Comparison of ENCODE assay signal across 8 mouse cellular contexts in the genomic region with DNA sequence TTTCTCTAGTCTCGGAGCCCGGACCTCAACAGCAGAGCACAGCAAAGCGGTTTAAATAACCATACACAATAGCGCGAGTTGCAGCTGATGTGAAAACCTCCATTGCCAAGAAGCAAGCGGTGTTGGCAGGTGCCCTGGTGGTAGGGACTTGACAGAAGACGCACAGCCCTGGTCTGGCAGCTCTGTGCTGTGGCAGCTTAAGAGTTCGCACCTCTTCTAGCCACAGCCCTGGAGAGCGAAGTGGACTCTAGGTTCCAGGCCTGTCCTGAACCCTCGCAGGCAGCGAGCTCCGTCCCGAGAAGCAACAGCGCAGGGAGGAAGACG. TPM values are rescaled to one million over a fixed set of nuclear protein-coding genes. Genes with fewer than 3 reads are reported as not detected.
DNase-seq lines count a peak whose midpoint lies in the region; ATAC-seq and TF ChIP-seq lines count a peak whose summit lies in the region.

No protein-coding gene starts in this region.

- no peak for TF ChIP-seq POLR2A in kidney, adult 2 months (IDR thresholded peaks at IDR 0.05; ENCODE audit: low read depth, low read length)
- no peak for TF ChIP-seq POLR2A in ES-Bruce4 (IDR thresholded peaks at IDR 0.05; ENCODE audit: insufficient read depth, low read length)

- under 1% methylated on average over 15 of the region's 15 CpGs for WGBS in kidney, adult 2 months
- WGBS in forebrain, embryonic 10.5 days: 3% methylated on average over 15 of the region's 15 CpGs
- 1% methylated on average over 15 of the region's 15 CpGs for whole genome bisulfite sequencing in liver, embryonic 13.5 days (ENCODE audit: insufficient replicate concordance)
- WGBS in stomach, embryonic 14.5 days: 2% methylated on average over 15 of the region's 15 CpGs

- H3K4me1 ChIP-seq in kidney, adult 2 months (ENCODE audit: control insufficient read depth, insufficient read depth, low read length): peaks cover 7% of the 10 kb centered on the region; the same call in 1 of the 2 replicates
- H3K4me1 ChIP-seq in ES-Bruce4 (ENCODE audit: control insufficient read depth, insufficient read depth, low read length): no peaks in the 10 kb centered on the region
- H3K4me1 ChIP-seq in forebrain, embryonic 10.5 days: peaks cover 23% of the 10 kb centered on the region
- H3K4me1 ChIP-seq in liver, embryonic 13.5 days (replicated peaks): peaks cover 30% of the 10 kb centered on the region
- peaks cover 11% of the 10 kb centered on the region for H3K4me1 ChIP-seq in stomach, embryonic 14.5 days (ENCODE audit: control insufficient read depth, insufficient read depth, low read length)

- H3K27ac ChIP-seq in kidney, adult 2 months (ENCODE audit: insufficient read depth, low read depth, low read length): no peak overlapping the region
- no peak overlapping the region for H3K27ac ChIP-seq in ES-Bruce4 (ENCODE audit: insufficient read depth, low read length)
- peak overlapping the region; percentile 100 for H3K27ac ChIP-seq in forebrain, embryonic 10.5 days
- peak overlapping the region; percentile 93 for H3K27ac ChIP-seq in liver, embryonic 13.5 days
- peak overlapping the region; percentile 95 for H3K27ac ChIP-seq in stomach, embryonic 14.5 days (ENCODE audit: low read length)

- ATAC-seq in liver, embryonic 13.5 days (ENCODE audit: low read depth): no peak; the same call in 1 of the 2 replicates
- ATAC-seq in stomach, embryonic 14.5 days (ENCODE audit: insufficient number of reproducible peaks, insufficient read depth, low FRiP score, low read depth): no peak

- no peak for TF ChIP-seq CTCF in kidney, adult 2 months (conservative IDR thresholded peaks at IDR 0.05; ENCODE audit: insufficient read depth, insufficient read length, low read depth, low read length)
- TF ChIP-seq CTCF in ES-Bruce4 (IDR thresholded peaks at IDR 0.05; ENCODE audit: low read depth, low read length): no peak

- no peaks in the 10 kb centered on the region for H3K27me3 ChIP-seq in kidney, adult 2 months (replicated peaks; ENCODE audit: control insufficient read depth, insufficient read depth, low read length)
- no peaks in the 10 kb centered on the region for H3K27me3 ChIP-seq in ES-Bruce4 (ENCODE audit: control insufficient read depth, insufficient read depth, low read length, poor library complexity, severe bottlenecking)
- peaks cover 9% of the 10 kb centered on the region for H3K27me3 ChIP-seq in forebrain, embryonic 10.5 days (ENCODE audit: poor library complexity, severe bottlenecking)
- no peaks in the 10 kb centered on the region for H3K27me3 ChIP-seq in liver, embryonic 13.5 days
- H3K27me3 ChIP-seq in stomach, embryonic 14.5 days (ENCODE audit: control insufficient read depth, insufficient read depth, low read length): no peaks in the 10 kb centered on the region

- H3K4me2 ChIP-seq in liver, embryonic 13.5 days: peak overlapping the region; percentile 89
- peak overlapping the region; percentile 86 for H3K4me2 ChIP-seq in stomach, embryonic 14.5 days (replicated peaks; ENCODE audit: low read depth, low read length)

- no peak for TF ChIP-seq EP300 in ES-Bruce4 (IDR thresholded peaks at IDR 0.05; ENCODE audit: insufficient read depth, low read depth, low read length)

- no peak for DNase-seq in kidney, adult 2 months
- DNase-seq in kidney, adult 11 months: no peak
- no peak for DNase-seq in forebrain, embryonic 10.5 days (ENCODE audit: extremely low spot score, low spot score)
- no peak for DNase-seq in liver, embryonic 13.5 days
- no peak for DNase-seq in adrenal gland, postnatal 14 days
- no peak for DNase-seq in gastrocnemius, adult 18-20 months (ENCODE audit: low spot score)

- H3K36me3 ChIP-seq in kidney, adult 2 months (ENCODE audit: control insufficient read depth, insufficient read depth, low read length): no peaks in the 10 kb centered on the region
- H3K36me3 ChIP-seq in ES-Bruce4 (ENCODE audit: control insufficient read depth, insufficient read depth, low read length, poor library complexity, severe bottlenecking): no peaks in the 10 kb centered on the region
- no peaks in the 10 kb centered on the region for H3K36me3 ChIP-seq in forebrain, embryonic 10.5 days (replicated peaks)
- H3K36me3 ChIP-seq in liver, embryonic 13.5 days: no peaks in the 10 kb centered on the region
- no peaks in the 10 kb centered on the region for H3K36me3 ChIP-seq in stomach, embryonic 14.5 days (ENCODE audit: control insufficient read depth, insufficient read depth, low read length)

- H3K9me3 ChIP-seq in ES-Bruce4 (replicated peaks; ENCODE audit: control insufficient read depth, insufficient read depth, low read length, poor library complexity, severe bottlenecking): no peaks in the 10 kb centered on the region
- no peaks in the 10 kb centered on the region for H3K9me3 ChIP-seq in forebrain, embryonic 10.5 days
- H3K9me3 ChIP-seq in liver, embryonic 13.5 days (replicated peaks): no peaks in the 10 kb centered on the region
- H3K9me3 ChIP-seq in stomach, embryonic 14.5 days (ENCODE audit: control insufficient read depth, low read depth, low read length): no peaks in the 10 kb centered on the region

- peak overlapping the region; percentile 88 for H3K9ac ChIP-seq in ES-Bruce4 (ENCODE audit: low read depth, poor library complexity, severe bottlenecking)
- peak overlapping the region; percentile 88 for H3K9ac ChIP-seq in liver, embryonic 13.5 days
- peak overlapping the region; percentile 85 for H3K9ac ChIP-seq in stomach, embryonic 14.5 days (replicated peaks; ENCODE audit: low read depth, low read length)

- peak overlapping the region; percentile 83 for H3K4me3 ChIP-seq in kidney, adult 2 months (ENCODE audit: insufficient read depth, low read depth, low read length)
- peak overlapping the region; percentile 74 for H3K4me3 ChIP-seq in ES-Bruce4 (ENCODE audit: low read depth, low read length)
- peak overlapping the region; percentile 99 for H3K4me3 ChIP-seq in forebrain, embryonic 10.5 days
- H3K4me3 ChIP-seq in liver, embryonic 13.5 days (replicated peaks): peak overlapping the region; percentile 93
- peak overlapping the region; percentile 91 for H3K4me3 ChIP-seq in stomach, embryonic 14.5 days (ENCODE audit: low read depth, low read length)

RNA-seq across cellular contexts. Expression of a gene that starts 0.7 kb away (rescaled TPM):
- 10.2 and 11.3 TPM in 2 replicates for polyA plus RNA-seq in kidney, adult 2 months (2012; rRNA removed)
- polyA plus RNA-seq in ES-Bruce4 (2011; ENCODE audit: insufficient read depth, insufficient read length, low read depth, missing spikeins): 43.8 and 48.2 TPM in 2 replicates
- 29.9 and 30.4 TPM in 2 replicates for polyA plus RNA-seq in forebrain, embryonic 10.5 days (2016; fragmentation: Nextera tagmentation; extraction: Ambion mirVana)
- polyA plus RNA-seq in liver, embryonic 13.5 days (2015; fragmentation: Nextera tagmentation; extraction: Ambion mirVana): 11.9 and 14.5 TPM in 2 replicates
- polyA plus RNA-seq in stomach, embryonic 14.5 days (2014; fragmentation: Nextera tagmentation; extraction: Ambion mirVana): 32.3 and 32.4 TPM in 2 replicates
- 25.3 and 28.9 TPM in 2 replicates for total RNA-seq in adrenal gland, postnatal 14 days (2021)
- 10 to 100 TPM; 22.6 to 24.1 TPM for total RNA-seq in gastrocnemius, adult 18-20 months (2021)

RNA-seq across cellular contexts. Expression of a gene that starts 7.6 kb away (rescaled TPM):
- polyA plus RNA-seq in kidney, adult 2 months (2012; rRNA removed): 6.5 and 6.7 TPM in 2 replicates
- 22.7 and 32.9 TPM in 2 replicates for polyA plus RNA-seq in ES-Bruce4 (2011; ENCODE audit: insufficient read depth, insufficient read length, low read depth, missing spikeins)
- polyA plus RNA-seq in forebrain, embryonic 10.5 days (2016; fragmentation: Nextera tagmentation; extraction: Ambion mirVana): 49.7 and 52.6 TPM in 2 replicates
- 24.6 and 28.8 TPM in 2 replicates for polyA plus RNA-seq in liver, embryonic 13.5 days (2015; fragmentation: Nextera tagmentation; extraction: Ambion mirVana)
- 24.5 and 26.1 TPM in 2 replicates for polyA plus RNA-seq in stomach, embryonic 14.5 days (2014; fragmentation: Nextera tagmentation; extraction: Ambion mirVana)
- 15.4 and 15.6 TPM in 2 replicates for total RNA-seq in adrenal gland, postnatal 14 days (2021)
- 1 to 10 TPM; 3.9 to 4.6 TPM for total RNA-seq in gastrocnemius, adult 18-20 months (2021)

RNA-seq across cellular contexts. Expression of a gene that starts 44.3 kb away (rescaled TPM):
- 7.9 TPM in 2 replicates for polyA plus RNA-seq in kidney, adult 2 months (2012; rRNA removed)
- polyA plus RNA-seq in ES-Bruce4 (2011; ENCODE audit: insufficient read depth, insufficient read length, low read depth, missing spikeins): not detected in 2 replicates
- polyA plus RNA-seq in forebrain, embryonic 10.5 days (2016; fragmentation: Nextera tagmentation; extraction: Ambion mirVana): not detected in 2 replicates
- polyA plus RNA-seq in liver, embryonic 13.5 days (2015; fragmentation: Nextera tagmentation; extraction: Ambion mirVana): not detected in 2 replicates
- 0.12 and 0.21 TPM in 2 replicates for polyA plus RNA-seq in stomach, embryonic 14.5 days (2014; fragmentation: Nextera tagmentation; extraction: Ambion mirVana)
- total RNA-seq in adrenal gland, postnatal 14 days (2021): not detected in 2 replicates
- total RNA-seq in gastrocnemius, adult 18-20 months (2021): not detected

Comparison
In these comparisons a context has a peak if more than half of its experiments do, and no peak if none do; other contexts are left out.
1. H3K27ac ChIP-seq: peak in forebrain, embryonic 10.5 days (single experiment), liver, embryonic 13.5 days (single experiment) and stomach, embryonic 14.5 days (single experiment); none in kidney, adult 2 months (single experiment) and ES-Bruce4 (single experiment).
2. Peak in every context shown above with its lines, with median percentiles within 50 percentile points of each other: H3K4me3 ChIP-seq and H3K9ac ChIP-seq.